Mouse (Mus musculus) right cerebral cortex, postnatal 10 days (tissue): ENCODE measurements at regions not wholly inside any gene's neighbourhood (a gene's known extent, or its start where the extent isn't known, plus 50 kb on each side); places are given as distances from the start of the nearest gene placed in this dataset.

Experiments used
- DNase-seq, 2 experiments: peaks; one replicate each; pipeline ENCODE4 v3.0.0; 2021; ENCODE audit warnings: low spot score in 2 of 2

GRCm38 (mm10) chr17:88255744-88256598, 184.5 kb upstream of the Foxn2 start:
- peak; percentile 84 to 89 for DNase-seq

GRCm38 (mm10) chr17:88256599-88257544, 183.6 kb upstream of the Foxn2 start:
- peak; percentile 67 to 76 for DNase-seq

- DNase-seq = no peak
Observed at GRCm38 (mm10) chr17:88258361-88258796, 182.1 kb upstream of the Foxn2 start.

GRCm38 (mm10) chr17:88260176-88260575, 180.3 kb upstream of the Foxn2 start:
- DNase-seq = no peak

- DNase-seq = no peak
Observed at GRCm38 (mm10) chr17:88260826-88261225, 179.7 kb upstream of the Foxn2 start.

- DNase-seq = no peak
Observed at GRCm38 (mm10) chr17:88261556-88261955, 179.0 kb upstream of the Foxn2 start.

- DNase-seq = peak in 1 of 2 experiments; percentile 62
Observed at GRCm38 (mm10) chr17:88262326-88263187, 178.0 kb upstream of the Foxn2 start.

- DNase-seq = no peak
Observed at GRCm38 (mm10) chr17:88265291-88265690, 175.2 kb upstream of the Foxn2 start.

- DNase-seq = no peak
Observed at GRCm38 (mm10) chr17:88268216-88268615, 172.3 kb upstream of the Foxn2 start.

GRCm38 (mm10) chr17:88268802-88269201, 171.7 kb upstream of the Foxn2 start:
- no peak for DNase-seq

- DNase-seq = no peak
Observed at GRCm38 (mm10) chr17:88270896-88271295, 169.6 kb upstream of the Foxn2 start.

GRCm38 (mm10) chr17:88272161-88272560, 168.3 kb upstream of the Foxn2 start:
- DNase-seq = no peak

GRCm38 (mm10) chr17:88273520-88273919, 167.0 kb upstream of the Foxn2 start:
- no peak for DNase-seq

- peak; percentile 40 to 53 for DNase-seq
Observed at GRCm38 (mm10) chr17:88274003-88274698, 166.4 kb upstream of the Foxn2 start.

GRCm38 (mm10) chr17:88274720-88275433, 165.6 kb upstream of the Foxn2 start:
- peak; percentile 53 to 66 for DNase-seq

- no peak for DNase-seq
Observed at GRCm38 (mm10) chr17:88279656-88280055, 160.9 kb upstream of the Foxn2 start.

- DNase-seq = no peak
Observed at GRCm38 (mm10) chr17:88282711-88283110, 157.8 kb upstream of the Foxn2 start.

- no peak for DNase-seq
Observed at GRCm38 (mm10) chr17:88284477-88284876, 156.0 kb upstream of the Foxn2 start.

- no peak for DNase-seq
Observed at GRCm38 (mm10) chr17:88287861-88288260, 152.7 kb upstream of the Foxn2 start.

- DNase-seq = no peak
Observed at GRCm38 (mm10) chr17:88297520-88297919, 143.0 kb upstream of the Foxn2 start.
